ENCODE assay signal across 30 mouse cellular contexts in the genomic region with DNA sequence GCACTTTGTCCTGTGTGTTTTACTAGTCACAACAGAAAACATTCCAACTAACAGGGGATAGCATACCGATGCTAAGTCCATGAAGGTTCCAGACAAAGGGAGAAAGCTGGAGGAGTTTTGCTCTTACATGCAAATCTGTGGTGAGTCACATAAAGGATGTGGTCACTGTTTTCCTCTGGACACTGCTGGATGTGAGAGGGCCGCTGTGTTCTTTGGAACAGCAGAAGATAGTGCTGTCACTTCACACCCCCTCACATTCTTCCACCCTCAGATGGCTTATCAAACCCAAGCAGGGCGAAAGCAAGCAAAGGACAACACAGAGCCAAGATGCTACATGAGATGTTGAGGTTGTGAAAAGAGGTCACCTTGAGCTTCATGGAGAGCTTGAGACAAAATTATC.
DNase-seq lines count a peak whose midpoint lies in the region; ATAC-seq and TF ChIP-seq lines count a peak whose summit lies in the region.
"Had no signal": no experiment of that assay in that cellular context is flagged by ENCODE, and none has a peak within 500 bp of the region (broad histone marks: within the 10 kb centered on the region; RNA-seq: fewer than 3 reads in every experiment).

No protein-coding gene starts in this region.

- H3K4me1 ChIP-seq in heart, embryonic 10.5 days = peaks cover 11% of the 10 kb centered on the region
- no peaks in the 10 kb centered on the region; the same call in 1 of the 2 replicates for H3K4me1 ChIP-seq in hindbrain, embryonic 11.5 days (replicated peaks; ENCODE audit: control insufficient read depth, insufficient read depth, low read length)
- H3K4me1 ChIP-seq: embryonic facial prominence, embryonic 12.5 days; liver, embryonic 12.5 days had no signal

- DNase-seq in heart, adult 18-20 months = peak; percentile 26 to 47
- no peak for DNase-seq in heart, embryonic 10.5 days (ENCODE audit: low spot score)
- DNase-seq in 3T3-L1 (ENCODE audit: low read depth, low spot score) = peak; percentile 95
- no peak for DNase-seq in Patski (ENCODE audit: low read depth, low spot score)
- DNase-seq in skeletal muscle tissue, adult 2 months (ENCODE audit: low read depth, low spot score) = peak; percentile 36
- DNase-seq in hindbrain, embryonic 11.5 days (ENCODE audit: low spot score) = no peak
- no peak for DNase-seq in urinary bladder, postnatal 25 days (ENCODE audit: low spot score)
- DNase-seq: adrenal gland, postnatal 14 days; B cell, adult 2 months; cerebellum, adult 11-12 months; cerebellum, adult 9-11 months; embryo, embryonic 11 days; gastrocnemius, postnatal 14 days; kidney, adult 18-20 months; kidney, postnatal 25 days; left cerebral cortex, postnatal 4 days; liver, postnatal 0 days; lung, postnatal 36 days; right cerebral cortex, postnatal 25 days; spleen, adult 18-20 months; thymus, postnatal 25 days had no signal

- no peak overlapping the region for H3K9ac ChIP-seq in hindbrain, embryonic 11.5 days (ENCODE audit: low read depth, low read length)
- H3K9ac ChIP-seq: embryonic facial prominence, embryonic 12.5 days; hindbrain, embryonic 15.5 days; kidney, embryonic 15.5 days; liver, embryonic 12.5 days; liver, postnatal 0 days; midbrain, embryonic 12.5 days; neural tube, embryonic 13.5 days had no signal

- no peak overlapping the region for H3K4me3 ChIP-seq in heart, embryonic 10.5 days
- no peak overlapping the region for H3K4me3 ChIP-seq in hindbrain, embryonic 11.5 days (ENCODE audit: low read depth, low read length)
- H3K4me3 ChIP-seq: embryonic facial prominence, embryonic 12.5 days; hindbrain, embryonic 15.5 days; kidney, embryonic 15.5 days; liver, embryonic 12.5 days; midbrain, embryonic 12.5 days; neural tube, embryonic 13.5 days had no signal

- CTCF ChIA-PET in Patski (lab: Charles Lee) = interaction anchor here (1.7 kb wide), 1 partner anchor 9 kb away, joined by 4 read pairs; no protein-coding TSS in a partner anchor

- in situ Hi-C loops in Patski (cut with MboI; ENCODE audit: low pct_unique_long_range_greater_than_20kb) = no loop called here

- POLR2A ChIA-PET in Patski (lab: Charles Lee) = interaction anchor here (0.7 kb wide), 1 partner anchor 15 kb away, joined by 5 read pairs; no protein-coding TSS in a partner anchor

- no peaks in the 10 kb centered on the region for H3K9me3 ChIP-seq in heart, embryonic 10.5 days
- no peaks in the 10 kb centered on the region for H3K9me3 ChIP-seq in hindbrain, embryonic 11.5 days (ENCODE audit: control insufficient read depth, low read length)
- H3K9me3 ChIP-seq: hindbrain, embryonic 15.5 days; kidney, embryonic 15.5 days; liver, embryonic 12.5 days; midbrain, embryonic 12.5 days; neural tube, embryonic 13.5 days had no signal

- no peaks in the 10 kb centered on the region for H3K27me3 ChIP-seq in heart, embryonic 10.5 days (ENCODE audit: insufficient read depth, poor library complexity, severe bottlenecking)
- H3K27me3 ChIP-seq in Patski = no peaks in the 10 kb centered on the region
- no peaks in the 10 kb centered on the region for H3K27me3 ChIP-seq in hindbrain, embryonic 11.5 days (ENCODE audit: control insufficient read depth, insufficient read depth, low read length)
- H3K27me3 ChIP-seq: CH12.LX; embryonic facial prominence, embryonic 12.5 days; hindbrain, embryonic 15.5 days; kidney, embryonic 15.5 days; liver, embryonic 12.5 days; midbrain, embryonic 12.5 days; neural tube, embryonic 13.5 days had no signal

- no peak for TF ChIP-seq CTCF in Patski (IDR thresholded peaks at IDR 0.05)

- no peaks in the 10 kb centered on the region for H3K36me3 ChIP-seq in heart, embryonic 10.5 days
- no peaks in the 10 kb centered on the region for H3K36me3 ChIP-seq in hindbrain, embryonic 11.5 days (ENCODE audit: control insufficient read depth, insufficient read depth, low read length)
- H3K36me3 ChIP-seq: embryonic facial prominence, embryonic 12.5 days; hindbrain, embryonic 15.5 days; kidney, embryonic 15.5 days; liver, embryonic 12.5 days; midbrain, embryonic 12.5 days; neural tube, embryonic 13.5 days had no signal

- ATAC-seq in Patski = peak; percentile 81
- no peak for ATAC-seq in hindbrain, embryonic 11.5 days (ENCODE audit: low FRiP score)
- ATAC-seq: forebrain, embryonic 16.5 days; inflammation-experienced regulatory T-cells, adult 6 months; liver, embryonic 12.5 days; liver, postnatal 0 days had no signal

- H3K27ac ChIP-seq in heart, embryonic 10.5 days = no peak overlapping the region
- H3K27ac ChIP-seq in hindbrain, embryonic 11.5 days (ENCODE audit: low read depth, low read length) = no peak overlapping the region
- H3K27ac ChIP-seq: embryonic facial prominence, embryonic 12.5 days; hindbrain, embryonic 15.5 days; kidney, embryonic 15.5 days; liver, embryonic 12.5 days; midbrain, embryonic 12.5 days; neural tube, embryonic 13.5 days had no signal

- WGBS in heart, embryonic 10.5 days = 39% methylated on average over 3 of the region's 3 CpGs
- 92% methylated on average over 3 of the region's 3 CpGs for whole genome bisulfite sequencing in hindbrain, embryonic 11.5 days

- H3K4me2 ChIP-seq in hindbrain, embryonic 11.5 days (replicated peaks; ENCODE audit: low read depth, low read length) = no peak overlapping the region
- H3K4me2 ChIP-seq: embryonic facial prominence, embryonic 12.5 days; hindbrain, embryonic 15.5 days; kidney, embryonic 15.5 days; liver, embryonic 12.5 days; midbrain, embryonic 12.5 days; neural tube, embryonic 13.5 days had no signal

Comparison
In these comparisons a context has a peak if more than half of its experiments do, and no peak if none do; other contexts are left out.
1. DNase-seq: peak in heart, adult 18-20 months (2 of 2), 3T3-L1 (single experiment) and skeletal muscle tissue, adult 2 months (single experiment); none in heart, embryonic 10.5 days (single experiment), Patski (single experiment), hindbrain, embryonic 11.5 days (single experiment) and urinary bladder, postnatal 25 days (single experiment).